Mouse (Mus musculus) limb, embryonic 12.5 days (tissue): ENCODE measurements around the gene Iqce. TPM values are rescaled to one million over a fixed set of nuclear protein-coding genes. Genes with fewer than 3 reads are reported as not detected.

ENCODE experiments used
- ATAC-seq: fragments of 200-750 bp; cut with Nextera tagmentation; 2 replicates; pipeline ENCODE4 v1.8.0; 2017; ENCODE audit warnings: low read depth, moderate TSS enrichment; ENCODE audit not compliant: insufficient number of reproducible peaks, insufficient read depth, low FRiP score, low TSS enrichment
- H3K27ac ChIP-seq: fragments of 300-500 bp; sonication (generic); 2 replicates; pipeline ENCODE4 v1.5.1; 2016; ENCODE audit warnings: mild to moderate bottlenecking, moderate library complexity
- H3K27me3 ChIP-seq: fragments of 300-500 bp; sonication (generic); 2 replicates; pipeline ENCODE4 v1.6.1; 2016; ENCODE audit warnings: mild to moderate bottlenecking, moderate library complexity
- H3K36me3 ChIP-seq: fragments of 300-500 bp; sonication (generic); 2 replicates; pipeline ENCODE4 v1.6.1; 2016; ENCODE audit warnings: mild to moderate bottlenecking, moderate library complexity
- H3K4me1 ChIP-seq: fragments of 300-500 bp; sonication (generic); replicated peaks from 2 replicates; pipeline ENCODE4 v1.6.1; 2016
- H3K4me2 ChIP-seq: fragments of 300-500 bp; sonication (generic); 2 replicates; pipeline ENCODE4 v1.6.1; 2016; ENCODE audit warnings: mild to moderate bottlenecking, moderate library complexity
- H3K4me3 ChIP-seq: fragments of 300-500 bp; sonication (generic); replicated peaks from 2 replicates; pipeline ENCODE4 v1.5.1; 2016; ENCODE audit warnings: mild to moderate bottlenecking
- H3K9ac ChIP-seq: fragments of 300-500 bp; sonication (generic); replicated peaks from 2 replicates; pipeline ENCODE4 v1.6.1; 2016; ENCODE audit warnings: mild to moderate bottlenecking, moderate library complexity
- H3K9me3 ChIP-seq: fragments of 300-500 bp; sonication (generic); 2 replicates; pipeline ENCODE4 v1.6.1; 2016; ENCODE audit warnings: mild to moderate bottlenecking, moderate library complexity
- WGBS: fragments of 180-500 bp; shearing (Covaris S2); methylation state at CpG from one replicate; pipeline ENCODE4 v1.1.7; 2016; 5-methylcytosine and 5-hydroxymethylcytosine counted together
- polyA plus RNA-seq: library from polyadenylated mRNA; unstranded; fragments of >200 nt; fragmentation: Nextera tagmentation; extraction: Ambion mirVana; gene quantifications from 2 replicates; pipeline ENCODE4 v1.2.1, GENCODE M21; 2016

Iqce gene
- 26.0 and 28.8 TPM in 2 replicates for polyA plus RNA-seq

DNA sequence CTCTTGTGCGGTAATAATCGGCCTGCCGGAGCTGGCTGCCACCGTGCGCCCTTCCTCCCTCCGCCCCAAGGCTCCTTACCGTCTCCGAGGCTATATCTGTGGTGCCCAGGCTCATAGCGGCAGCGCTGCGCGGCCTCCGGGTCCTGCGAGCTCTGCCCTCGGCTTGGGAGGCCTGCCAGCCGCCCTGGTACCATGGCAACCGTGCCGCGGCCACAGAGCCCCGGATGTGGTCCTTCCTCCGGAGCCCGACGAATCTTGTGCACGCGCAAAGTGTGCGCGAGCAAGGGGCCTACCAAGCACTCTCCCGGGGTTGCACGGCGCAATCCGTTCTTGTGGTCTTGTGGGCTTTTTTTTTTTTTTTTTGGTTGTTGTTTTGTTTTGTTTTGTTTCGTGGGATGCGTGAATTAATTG, at the start of gene Iqce:
Gene Iqce, minus strand, starts transcription at position 276 of the 411 bp plus-strand sequence.
- Histone ChIP-seq H3K27ac (peak within 1 kb of the TSS; percentile 90), H3K36me3 (peaks cover 24% of the 10 kb centered on the region), H3K4me1 (peaks cover 32% of the 10 kb centered on the region), H3K9me3 (no peaks in the 10 kb centered on the region), H3K4me2 (peak within 1 kb of the TSS; percentile 85), H3K4me3 (peak within 1 kb of the TSS; percentile 81), H3K9ac (peak within 1 kb of the TSS; percentile 85), H3K27me3 (no peaks in the 10 kb centered on the region)
- under 1% methylated on average over 33 of the region's 33 CpGs for WGBS
- peak; percentile 22; the same call in 1 of the 2 replicates for ATAC-seq

DNA sequence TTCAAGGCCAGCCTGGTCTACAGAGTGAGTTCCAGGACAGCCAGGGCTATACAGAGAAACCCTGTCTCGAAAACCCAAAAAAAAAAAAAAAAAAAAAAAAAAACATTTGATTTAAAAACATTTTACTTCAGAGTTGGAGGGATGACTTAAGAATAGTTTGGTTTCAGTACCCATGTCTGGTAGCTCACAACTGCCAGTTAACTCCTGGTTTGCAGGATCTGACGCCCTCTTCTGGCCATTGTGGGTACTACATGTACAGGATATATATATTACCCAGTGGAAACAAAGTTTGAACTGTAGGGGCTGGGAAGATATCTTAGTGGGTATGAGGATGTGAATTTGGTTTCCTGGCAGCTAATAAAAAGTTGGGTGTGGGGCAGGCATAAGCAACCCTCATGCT, 48.7 kb upstream of the Iqce start:
- H3K4me1 ChIP-seq, result peaks cover 6% of the 10 kb centered on the region; the same call in 1 of the 2 replicates
- no peaks in the 10 kb centered on the region for H3K27me3 ChIP-seq
- no peak overlapping the region for H3K4me2 ChIP-seq
- peaks cover 7% of the 10 kb centered on the region for H3K9me3 ChIP-seq
- H3K36me3 ChIP-seq, result no peaks in the 10 kb centered on the region
- no peak overlapping the region for H3K4me3 ChIP-seq
- ATAC-seq, result no peak
- H3K9ac ChIP-seq, result no peak overlapping the region
- 2% methylated on average over 1 of the region's 2 CpGs for WGBS
- no peak overlapping the region for H3K27ac ChIP-seq

DNA sequence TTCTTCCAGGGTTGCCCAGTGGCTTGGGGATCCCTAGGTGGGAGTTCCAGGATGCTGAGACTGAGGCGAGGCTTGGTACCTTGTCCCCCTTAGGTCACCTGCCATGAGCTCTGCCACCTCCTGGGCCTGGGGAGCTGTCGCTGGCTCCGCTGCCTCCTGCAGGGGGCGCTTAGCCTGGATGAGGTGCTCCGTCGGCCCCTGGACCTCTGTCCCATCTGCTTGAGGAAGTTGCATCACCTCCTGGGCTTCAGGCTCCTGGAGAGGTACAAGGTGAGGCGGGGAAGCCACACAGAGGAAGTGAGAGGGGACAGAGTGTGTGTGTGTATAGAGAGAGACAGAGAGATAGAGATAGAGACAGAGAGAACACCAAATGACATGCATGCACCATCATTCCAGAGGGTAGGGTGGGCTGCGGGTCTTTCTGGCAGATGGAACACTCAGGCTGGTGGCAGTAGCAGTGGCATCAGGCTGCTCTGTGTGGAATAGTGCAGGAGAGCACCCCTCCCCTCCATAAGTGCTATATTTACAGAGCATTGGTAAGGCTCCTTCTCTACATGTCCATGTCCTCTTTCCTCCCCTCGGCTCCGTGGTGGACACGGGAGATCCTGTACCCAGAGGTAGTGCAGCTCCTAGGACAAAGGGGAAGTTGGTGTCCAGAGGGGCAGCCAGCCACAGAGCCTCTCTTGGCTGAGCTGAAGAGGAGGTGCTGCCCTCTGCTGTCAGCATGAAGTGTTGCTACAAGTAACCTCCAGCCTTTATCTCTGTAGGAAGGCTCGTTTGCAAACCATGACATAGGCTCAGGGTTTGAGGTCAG, 47.1 kb upstream of the Iqce start:
- Histone ChIP-seq H3K9me3 (peaks cover 7% of the 10 kb centered on the region), H3K36me3 (no peaks in the 10 kb centered on the region), H3K27ac (no peak overlapping the region), H3K4me1 (peaks cover 6% of the 10 kb centered on the region; the same call in 1 of the 2 replicates), H3K9ac (peak overlapping the region; percentile 31), H3K27me3 (no peaks in the 10 kb centered on the region), H3K4me2 (peak overlapping the region; percentile 51), H3K4me3 (peak overlapping the region; percentile 33)
- ATAC-seq, result peak; percentile 69
- WGBS, result 24% methylated on average over 12 of the region's 12 CpGs

DNA sequence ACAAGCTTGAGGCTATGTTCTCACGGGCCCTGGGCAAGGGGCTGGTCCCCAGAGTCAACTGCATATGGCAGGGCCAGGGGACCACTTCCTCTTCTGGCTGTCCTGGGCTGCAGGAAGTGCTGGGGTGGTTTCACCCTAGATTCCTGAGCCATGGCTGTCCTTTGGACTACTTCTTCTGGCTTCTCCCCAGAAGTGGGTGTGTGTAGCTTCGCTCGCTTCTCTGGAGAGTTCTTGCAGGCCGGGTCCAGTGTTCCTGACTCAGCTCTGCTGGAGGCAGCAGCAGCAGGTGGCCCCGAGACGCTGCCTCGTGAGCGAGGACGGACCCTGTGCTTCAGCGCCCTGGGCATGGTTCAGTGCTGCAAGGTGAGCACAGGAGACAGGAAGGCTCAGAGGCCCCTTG, 46.2 kb upstream of the Iqce start:
- no peak overlapping the region for H3K4me3 ChIP-seq
- ATAC-seq, result no peak
- H3K4me2 ChIP-seq, result no peak overlapping the region
- no peak overlapping the region for H3K27ac ChIP-seq
- H3K36me3 ChIP-seq, result no peaks in the 10 kb centered on the region
- H3K9ac ChIP-seq, result no peak overlapping the region
- no peaks in the 10 kb centered on the region for H3K27me3 ChIP-seq
- WGBS, result 82% methylated on average over 10 of the region's 10 CpGs
- peaks cover 7% of the 10 kb centered on the region for H3K9me3 ChIP-seq
- peaks cover 6% of the 10 kb centered on the region; the same call in 1 of the 2 replicates for H3K4me1 ChIP-seq

DNA sequence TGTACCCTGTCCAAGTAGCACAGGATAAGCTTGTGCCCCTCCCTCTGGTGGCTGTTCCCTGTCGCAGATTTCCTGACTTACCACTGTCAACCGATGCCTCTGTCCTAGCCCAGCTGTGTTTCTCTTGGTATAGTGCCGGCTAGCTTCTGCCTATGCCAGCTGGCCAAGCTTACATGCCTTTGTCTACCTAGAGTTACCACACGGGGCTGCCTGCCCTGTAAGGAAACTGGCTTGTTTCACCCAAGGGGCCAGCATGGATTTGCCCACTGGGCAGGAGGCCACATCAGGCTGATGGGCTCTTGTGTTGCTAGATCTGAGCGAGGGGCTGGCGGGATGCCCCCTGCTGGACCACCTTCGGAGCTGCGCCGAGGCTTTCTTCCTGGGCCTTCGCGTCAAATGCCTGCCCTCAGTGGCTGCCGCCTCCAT, 41.5 kb upstream of the Iqce start:
- Histone ChIP-seq H3K9ac (no peak overlapping the region), H3K4me3 (no peak overlapping the region), H3K4me1 (no peaks in the 10 kb centered on the region), H3K27ac (no peak overlapping the region), H3K4me2 (no peak overlapping the region), H3K27me3 (no peaks in the 10 kb centered on the region), H3K9me3 (no peaks in the 10 kb centered on the region), H3K36me3 (no peaks in the 10 kb centered on the region)
- no peak for ATAC-seq
- 34% methylated on average over 12 of the region's 12 CpGs for WGBS

DNA sequence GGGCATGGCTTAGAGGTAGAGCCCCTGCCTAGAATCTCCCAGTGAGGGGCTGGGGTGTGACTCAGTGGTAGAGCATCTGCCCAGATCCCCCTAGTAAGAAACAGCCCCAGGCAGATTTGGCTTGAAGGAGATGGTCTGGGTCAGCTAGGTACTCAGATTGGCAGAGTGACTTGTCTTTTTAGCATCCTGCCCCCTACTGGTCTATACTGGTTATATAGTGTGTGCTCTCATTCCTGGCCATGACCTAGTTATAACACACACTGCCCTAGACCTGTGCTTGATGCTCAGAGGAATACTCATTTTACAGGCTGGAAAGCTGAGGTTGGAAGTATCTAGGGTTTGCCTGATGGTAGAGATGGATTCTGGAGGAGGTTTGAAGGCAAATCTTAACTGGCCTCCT, 39.7 kb upstream of the Iqce start:
- Histone ChIP-seq H3K4me2 (no peak overlapping the region), H3K9me3 (no peaks in the 10 kb centered on the region), H3K4me1 (no peaks in the 10 kb centered on the region), H3K27ac (no peak overlapping the region), H3K27me3 (peaks cover 11% of the 10 kb centered on the region), H3K36me3 (no peaks in the 10 kb centered on the region), H3K9ac (no peak overlapping the region), H3K4me3 (no peak overlapping the region)
- no peak for ATAC-seq

DNA sequence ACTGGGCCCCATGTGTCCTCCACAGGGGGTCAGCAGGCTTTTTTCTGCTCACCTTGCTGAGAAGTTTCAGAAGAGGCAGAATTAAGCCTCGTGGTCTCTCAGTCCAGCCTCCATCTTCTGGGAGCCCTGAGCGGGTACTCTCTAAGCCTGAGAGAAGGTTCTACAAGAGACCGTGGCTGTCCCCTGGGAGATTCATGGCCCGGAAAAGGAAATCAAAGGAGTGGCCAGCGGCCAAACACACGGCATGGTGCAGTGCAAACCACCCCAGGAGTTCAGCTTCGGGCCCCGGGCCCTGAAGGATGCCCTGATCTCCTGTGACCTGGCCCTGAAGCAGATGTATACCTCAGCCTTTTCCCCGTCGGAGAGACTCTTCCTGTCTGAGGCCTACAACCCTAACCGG, 38.9 kb upstream of the Iqce start:
- H3K27me3 ChIP-seq, result peaks cover 19% of the 10 kb centered on the region
- no peaks in the 10 kb centered on the region for H3K4me1 ChIP-seq
- H3K36me3 ChIP-seq, result no peaks in the 10 kb centered on the region
- no peak overlapping the region for H3K4me3 ChIP-seq
- no peak overlapping the region for H3K27ac ChIP-seq
- H3K9me3 ChIP-seq, result peaks cover 6% of the 10 kb centered on the region; the same call in 1 of the 2 replicates
- no peak overlapping the region for H3K9ac ChIP-seq
- WGBS, result 78% methylated on average over 11 of the region's 11 CpGs
- no peak for ATAC-seq
- H3K4me2 ChIP-seq, result no peak overlapping the region

DNA sequence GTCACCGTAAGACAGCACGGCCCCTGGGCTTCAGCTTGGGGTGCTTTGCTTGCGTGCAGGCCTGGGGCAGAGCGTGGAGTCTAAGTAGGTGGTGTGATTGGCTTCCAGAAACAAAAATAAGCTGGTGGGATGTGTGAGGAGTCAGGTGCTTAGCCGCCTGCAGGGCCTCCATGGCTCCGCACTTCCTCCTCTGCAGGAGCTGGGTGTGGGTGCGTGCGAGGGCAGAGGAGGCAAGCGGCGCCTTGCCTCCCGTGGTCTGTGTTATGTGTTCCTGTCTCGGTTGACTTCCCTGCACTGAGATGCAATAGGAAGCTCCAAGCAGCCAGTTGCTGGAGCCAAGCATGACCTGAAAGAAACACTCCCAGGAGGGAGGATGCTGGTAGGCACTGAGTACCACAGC, 37.6 kb upstream of the Iqce start:
- WGBS, result 80% methylated on average over 12 of the region's 12 CpGs

DNA sequence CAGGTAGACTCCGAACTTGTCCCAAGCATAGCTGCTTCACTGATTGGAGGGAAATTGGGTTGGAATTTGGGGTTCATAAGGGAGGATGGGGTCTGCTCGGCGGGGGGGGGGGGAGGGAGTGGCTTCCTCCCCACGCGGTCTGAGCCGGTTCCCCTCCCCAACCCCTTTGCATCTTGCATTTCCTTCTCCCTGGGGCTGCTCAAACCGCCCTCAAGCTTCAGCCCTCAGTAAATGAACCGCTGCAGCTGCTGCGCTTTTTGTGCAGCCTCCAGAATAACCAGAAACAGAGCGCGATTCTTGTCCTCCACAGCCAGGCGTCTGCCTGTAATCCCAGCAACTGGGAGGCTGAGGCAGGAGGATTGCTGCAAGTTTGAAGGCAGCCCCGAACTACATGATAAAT, 34.0 kb upstream of the Iqce start:
- ATAC-seq, result no peak
- Histone ChIP-seq H3K4me2 (peak overlapping the region; percentile 63; the same call in 1 of the 2 replicates), H3K4me3 (peak overlapping the region; percentile 37; the same call in 1 of the 2 replicates), H3K4me1 (peaks cover 9% of the 10 kb centered on the region), H3K9ac (no peak overlapping the region), H3K27me3 (peaks cover 46% of the 10 kb centered on the region), H3K36me3 (no peaks in the 10 kb centered on the region), H3K27ac (no peak overlapping the region), H3K9me3 (peaks cover 8% of the 10 kb centered on the region; the same call in 1 of the 2 replicates)
- 18% methylated on average over 13 of the region's 13 CpGs for WGBS

More for the DNA sequence above, 37.6 kb upstream of the Iqce start:
- Histone ChIP-seq H3K9ac (no peak overlapping the region), H3K4me3 (no peak overlapping the region), H3K27ac (no peak overlapping the region), H3K4me2 (no peak overlapping the region), H3K27me3 (peaks cover 32% of the 10 kb centered on the region), H3K36me3 (no peaks in the 10 kb centered on the region), H3K4me1 (peaks cover 9% of the 10 kb centered on the region), H3K9me3 (peaks cover 8% of the 10 kb centered on the region; the same call in 1 of the 2 replicates)
- no peak for ATAC-seq

DNA sequence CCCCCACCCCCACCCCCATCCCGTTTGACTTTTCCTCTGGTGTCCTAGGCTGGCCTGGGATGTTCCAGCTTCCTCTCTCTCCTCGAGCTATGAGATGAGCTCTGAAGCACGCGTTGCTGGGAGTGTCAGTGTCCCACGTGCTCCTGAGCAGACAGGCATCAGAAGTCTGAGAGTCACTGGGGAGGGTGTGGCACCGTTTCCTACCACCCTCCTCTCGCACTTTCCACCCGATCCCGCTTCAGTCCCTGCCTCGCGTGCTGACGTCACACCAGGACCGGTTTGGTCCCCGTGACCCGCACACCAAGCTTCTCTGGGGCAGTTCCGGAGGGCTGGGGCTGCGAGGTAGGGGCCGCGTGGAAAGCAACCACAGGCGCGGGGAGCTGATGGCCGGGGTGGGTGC, 33.1 kb upstream of the Iqce start:
- no peak for ATAC-seq
- under 1% methylated on average over 22 of the region's 22 CpGs for WGBS
- Histone ChIP-seq H3K4me3 (peak overlapping the region; percentile 37), H3K27me3 (peaks cover 46% of the 10 kb centered on the region), H3K27ac (no peak overlapping the region), H3K36me3 (no peaks in the 10 kb centered on the region), H3K4me1 (peaks cover 9% of the 10 kb centered on the region), H3K4me2 (peak overlapping the region; percentile 63), H3K9ac (peak overlapping the region; percentile 48; the same call in 1 of the 2 replicates), H3K9me3 (peaks cover 8% of the 10 kb centered on the region; the same call in 1 of the 2 replicates)

DNA sequence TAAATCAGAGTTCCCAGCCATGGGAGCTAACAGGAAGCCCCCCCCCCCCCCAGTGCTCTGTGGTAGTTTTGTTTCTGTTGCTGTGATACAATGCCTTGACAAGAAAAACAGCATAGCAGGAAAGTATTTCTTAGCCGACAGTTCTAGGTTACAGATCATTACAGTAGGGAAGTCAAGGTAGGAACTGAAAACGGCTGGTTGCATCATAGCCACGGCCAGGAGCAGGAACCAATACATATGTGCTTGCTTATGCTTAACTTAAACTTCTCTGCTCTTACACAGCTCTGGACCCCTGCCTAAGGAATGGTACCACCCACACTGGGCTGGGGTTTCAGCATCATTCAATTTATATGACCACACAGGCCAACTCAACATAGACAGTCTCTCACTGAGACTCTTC, 31.2 kb upstream of the Iqce start:
- ATAC-seq, result no peak
- Histone ChIP-seq H3K27ac (no peak overlapping the region), H3K4me2 (no peak overlapping the region), H3K36me3 (no peaks in the 10 kb centered on the region), H3K9me3 (peaks cover 8% of the 10 kb centered on the region; the same call in 1 of the 2 replicates), H3K9ac (no peak overlapping the region), H3K4me3 (no peak overlapping the region), H3K27me3 (peaks cover 46% of the 10 kb centered on the region), H3K4me1 (peaks cover 9% of the 10 kb centered on the region)
- WGBS, result 69% methylated on average over 3 of the region's 3 CpGs
